Mouse (Mus musculus) neural tube, embryonic 11.5 days (tissue): Measurements from ENCODE around the gene Lrp1. TPM values are rescaled to one million over a fixed set of nuclear protein-coding genes. Genes with fewer than 3 reads are reported as not detected.

Experiments
- ATAC-seq: fragments of 200-750 bp; cut with Nextera tagmentation; 2 replicates; pipeline ENCODE4 v1.8.0; 2017; ENCODE audit warnings: moderate number of reproducible peaks, mild to moderate bottlenecking, moderate TSS enrichment, moderate library complexity; ENCODE audit not compliant: insufficient read depth, low FRiP score, low TSS enrichment
- DNase-seq: peaks from one replicate; pipeline ENCODE4 v3.0.0-alpha.2; 2015; ENCODE audit warnings: low spot score
- H3K27ac ChIP-seq: fragments of 300-500 bp; sonication (generic); 2 replicates; pipeline ENCODE4 v1.5.1; 2014; ENCODE audit warnings: low read depth, mild to moderate bottlenecking, low read length
- H3K27me3 ChIP-seq: fragments of 300-500 bp; sonication (generic); 2 replicates; pipeline ENCODE4 v1.6.1; 2014; ENCODE audit warnings: mild to moderate bottlenecking, low read length, mixed read lengths; ENCODE audit not compliant: control insufficient read depth, insufficient read depth
- H3K36me3 ChIP-seq: fragments of 300-500 bp; sonication (generic); 2 replicates; pipeline ENCODE4 v1.6.1; 2014; ENCODE audit warnings: mild to moderate bottlenecking, low read length, moderate library complexity, mixed read lengths; ENCODE audit not compliant: control insufficient read depth, insufficient read depth
- H3K4me1 ChIP-seq: fragments of 300-500 bp; sonication (generic); 2 replicates; pipeline ENCODE4 v1.6.1; 2014; ENCODE audit warnings: low read length, mixed read lengths; ENCODE audit not compliant: control insufficient read depth, insufficient read depth
- H3K4me2 ChIP-seq: fragments of 300-500 bp; sonication (generic); 2 replicates; pipeline ENCODE4 v1.6.1; 2014; ENCODE audit warnings: low read depth, mild to moderate bottlenecking, moderate library complexity
- H3K4me3 ChIP-seq: fragments of 300-500 bp; sonication (generic); 2 replicates; pipeline ENCODE4 v1.5.1; 2014; ENCODE audit warnings: low read depth, low read length
- H3K9ac ChIP-seq: fragments of 300-500 bp; sonication (generic); 2 replicates; pipeline ENCODE4 v1.6.1; 2014; ENCODE audit warnings: mild to moderate bottlenecking, low read length
- H3K9me3 ChIP-seq: fragments of 300-500 bp; sonication (generic); 2 replicates; pipeline ENCODE4 v1.6.1; 2016; ENCODE audit warnings: low read length; ENCODE audit not compliant: control insufficient read depth
- WGBS: fragments of 180-500 bp; shearing (Covaris S2); extraction: QIAGEN DNeasy Blood & Tissue Kit; methylation state at CpG from one replicate; pipeline ENCODE4 v1.1.7; 2014; 5-methylcytosine and 5-hydroxymethylcytosine counted together
- polyA plus RNA-seq: library from polyadenylated mRNA; unstranded; fragments of >200 nt; fragmentation: Nextera tagmentation; extraction: Ambion mirVana; gene quantifications from 2 replicates; pipeline ENCODE4 v1.2.1, GENCODE M21; 2014

The Lrp1 gene
- polyA plus RNA-seq, 1 experiment from 2014 or later, result 68.2 TPM

GRCm38 (mm10) chr10:127521611-127522080 lies 99.3 kb downstream of the Lrp1 start:
- 13% methylated on average over 12 of the region's 12 CpGs for WGBS
- Histone ChIP-seq H3K9ac (peak overlapping the region; percentile 60), H3K4me3 (peak overlapping the region; percentile 53), H3K4me2 (peak overlapping the region; percentile 79), H3K4me1 (peaks cover 30% of the 10 kb centered on the region), H3K9me3 (no peaks in the 10 kb centered on the region), H3K27me3 (peaks cover 30% of the 10 kb centered on the region), H3K27ac (no peak overlapping the region), H3K36me3 (peaks cover 2% of the 10 kb centered on the region; the same call in 1 of the 2 replicates)
- DNase-seq (no peak), ATAC-seq (no peak)

DNA sequence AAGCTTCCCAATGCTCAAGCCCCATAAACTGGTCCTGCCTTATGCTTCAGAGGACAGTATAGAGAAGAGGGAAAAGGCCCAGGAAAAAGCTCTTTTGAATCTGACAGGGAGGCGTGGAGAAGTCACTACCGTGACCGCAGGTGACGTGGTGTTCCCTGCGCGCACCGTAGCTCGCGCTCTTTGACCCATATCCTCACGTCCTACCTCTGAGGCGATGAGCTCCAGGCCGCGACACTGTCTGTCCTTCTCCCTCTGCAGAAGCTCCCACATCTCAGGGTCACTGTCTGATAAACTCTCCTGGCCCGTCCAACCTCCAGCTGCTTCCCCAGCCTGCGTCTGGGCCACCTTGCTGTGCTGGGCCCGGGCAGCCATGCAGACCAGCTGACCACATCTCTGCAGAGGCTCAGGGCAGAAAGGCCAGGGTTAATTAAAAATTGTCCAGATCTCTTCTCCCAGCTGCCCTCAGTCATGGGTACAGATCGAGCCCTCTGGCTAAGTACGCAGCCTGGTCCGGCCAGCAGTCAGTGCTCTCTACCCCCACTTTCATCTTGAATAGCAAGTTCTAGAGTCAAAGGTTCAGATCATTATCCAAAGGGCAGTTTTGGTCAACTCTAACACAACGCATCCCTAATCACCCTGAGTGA lies 100.1 kb downstream of the Lrp1 start:
- H3K4me1 ChIP-seq, result peaks cover 31% of the 10 kb centered on the region
- no peak overlapping the region for H3K4me2 ChIP-seq
- peaks cover 2% of the 10 kb centered on the region; the same call in 1 of the 2 replicates for H3K36me3 ChIP-seq
- H3K27ac ChIP-seq, result no peak overlapping the region
- WGBS, result 85% methylated on average over 20 of the region's 20 CpGs
- DNase-seq (peak; percentile 11), ATAC-seq (no peak)
- no peaks in the 10 kb centered on the region for H3K9me3 ChIP-seq
- no peak overlapping the region for H3K4me3 ChIP-seq
- no peak overlapping the region for H3K9ac ChIP-seq
- peaks cover 22% of the 10 kb centered on the region for H3K27me3 ChIP-seq

GRCm38 (mm10) chr10:127519903-127520713 lies 100.8 kb downstream of the Lrp1 start:
- H3K4me2 ChIP-seq, result no peak overlapping the region
- peaks cover 17% of the 10 kb centered on the region for H3K27me3 ChIP-seq
- no peak overlapping the region for H3K27ac ChIP-seq
- no peak for DNase-seq
- WGBS, result 94% methylated on average over 37 of the region's 37 CpGs
- peaks cover 2% of the 10 kb centered on the region; the same call in 1 of the 2 replicates for H3K36me3 ChIP-seq
- H3K4me3 ChIP-seq, result no peak overlapping the region
- H3K9ac ChIP-seq, result no peak overlapping the region; the same call in 1 of the 2 replicates
- no peaks in the 10 kb centered on the region for H3K9me3 ChIP-seq
- ATAC-seq, result no peak
- H3K4me1 ChIP-seq, result peaks cover 35% of the 10 kb centered on the region

- no peak for ATAC-seq
- DNase-seq, result no peak
- Histone ChIP-seq H3K9ac (no peak overlapping the region), H3K27me3 (peaks cover 16% of the 10 kb centered on the region), H3K4me2 (no peak overlapping the region), H3K9me3 (no peaks in the 10 kb centered on the region), H3K4me3 (no peak overlapping the region), H3K36me3 (peaks cover 2% of the 10 kb centered on the region; the same call in 1 of the 2 replicates), H3K4me1 (peaks cover 33% of the 10 kb centered on the region), H3K27ac (no peak overlapping the region)
- WGBS, result 97% methylated on average over 26 of the region's 26 CpGs
Measured at GRCm38 (mm10) chr10:127519041-127519701, 101.8 kb downstream of the Lrp1 start.

DNA sequence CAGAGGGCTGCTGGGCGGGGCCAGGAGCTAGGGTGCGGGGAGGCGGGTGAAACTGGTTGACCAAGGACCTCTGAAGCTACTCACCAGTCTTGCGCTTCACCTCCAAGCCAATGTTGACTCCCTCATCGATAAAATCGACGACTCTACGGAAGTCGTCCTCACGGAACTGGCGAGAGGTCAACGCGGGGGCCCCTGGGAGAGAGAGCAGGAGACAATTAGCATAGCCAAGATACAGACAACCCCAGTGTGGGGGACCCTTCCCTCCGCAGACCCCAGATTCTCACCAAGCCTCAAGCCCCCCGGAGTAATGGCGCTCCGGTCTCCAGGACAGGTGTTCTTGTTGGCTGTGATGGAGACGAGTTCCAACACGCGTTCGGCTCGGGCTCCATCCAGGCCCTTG lies 103.0 kb downstream of the Lrp1 start:
- H3K27me3 ChIP-seq, result peaks cover 19% of the 10 kb centered on the region
- 92% methylated on average over 22 of the region's 22 CpGs for WGBS
- DNase-seq, result no peak

DNA sequence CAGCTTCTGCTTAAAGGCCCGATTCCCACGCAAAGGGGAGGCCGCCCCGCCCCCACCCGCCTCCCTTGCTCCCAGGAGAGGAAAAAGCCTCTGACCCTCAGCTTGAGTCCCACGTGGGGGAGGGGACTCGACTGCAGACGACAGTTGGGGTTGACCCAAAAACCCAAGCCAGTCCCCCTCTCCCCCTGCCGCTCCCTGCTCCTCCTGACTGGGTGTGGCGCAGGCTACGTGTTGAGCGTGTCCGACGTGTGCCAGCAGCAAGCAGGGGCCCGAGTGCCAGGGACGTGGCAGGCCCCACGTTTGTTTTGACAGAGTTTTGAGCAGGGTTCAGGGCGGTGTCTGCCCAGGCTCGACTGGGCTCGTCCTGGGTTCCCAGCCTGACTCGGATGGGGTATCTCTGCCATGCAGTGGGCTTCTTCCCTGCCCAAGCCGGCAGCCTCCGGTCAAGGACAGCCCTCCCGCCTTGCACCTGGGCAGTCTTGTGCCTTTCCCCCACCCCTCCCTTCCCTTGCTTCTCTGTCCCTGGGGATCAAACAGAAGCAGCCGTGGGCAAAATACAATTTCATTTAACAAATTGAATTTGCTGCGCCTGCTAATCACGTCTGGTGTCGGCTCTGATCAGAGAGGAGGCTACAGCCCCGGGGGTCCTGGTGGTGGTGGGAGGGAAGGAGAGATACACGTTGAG lies 104.2 kb downstream of the Lrp1 start:
- no peak for ATAC-seq
- Histone ChIP-seq H3K9me3 (no peaks in the 10 kb centered on the region), H3K4me1 (peaks cover 49% of the 10 kb centered on the region), H3K36me3 (peaks cover 2% of the 10 kb centered on the region; the same call in 1 of the 2 replicates), H3K27ac (no peak overlapping the region), H3K9ac (peak overlapping the region; percentile 2), H3K27me3 (peaks cover 24% of the 10 kb centered on the region), H3K4me3 (no peak overlapping the region), H3K4me2 (peak overlapping the region; percentile 26)
- peak; percentile 67 for DNase-seq
- 4% methylated on average over 30 of the region's 30 CpGs for WGBS

More for the DNA sequence above, 103.0 kb downstream of the Lrp1 start:
- peaks cover 2% of the 10 kb centered on the region; the same call in 1 of the 2 replicates for H3K36me3 ChIP-seq
- no peaks in the 10 kb centered on the region for H3K9me3 ChIP-seq
- no peak overlapping the region for H3K27ac ChIP-seq
- H3K4me1 ChIP-seq, result peaks cover 45% of the 10 kb centered on the region
- no peak overlapping the region for H3K4me3 ChIP-seq
- no peak for ATAC-seq
- H3K4me2 ChIP-seq, result no peak overlapping the region
- no peak overlapping the region for H3K9ac ChIP-seq

DNA sequence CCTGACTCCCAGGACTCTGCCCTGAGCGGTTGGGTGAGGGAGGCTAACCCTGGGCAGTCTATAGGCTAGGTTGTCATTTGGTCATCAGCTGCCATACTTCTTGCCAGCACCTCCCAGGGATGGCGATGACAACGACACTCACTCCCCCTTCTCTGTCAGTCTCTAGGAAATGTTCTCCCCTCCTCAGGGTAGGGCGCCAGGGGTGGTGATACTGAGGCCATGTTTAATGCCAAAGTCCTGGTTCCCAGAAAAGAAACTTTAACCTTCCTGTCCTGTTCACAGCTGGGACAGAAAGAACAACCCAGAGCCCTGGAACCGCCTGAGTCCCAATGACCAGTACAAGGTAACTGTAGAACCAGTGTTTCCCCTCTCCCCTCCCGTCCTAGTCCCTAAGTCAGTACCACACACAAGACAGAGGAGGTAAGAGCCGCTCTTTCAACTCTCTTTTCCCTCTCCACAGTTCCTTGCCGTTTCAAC lies 104.9 kb downstream of the Lrp1 start:
- H3K4me2 ChIP-seq, result peak overlapping the region; percentile 26
- H3K36me3 ChIP-seq, result peaks cover 2% of the 10 kb centered on the region; the same call in 1 of the 2 replicates
- H3K27ac ChIP-seq, result no peak overlapping the region
- no peak overlapping the region for H3K4me3 ChIP-seq
- peaks cover 30% of the 10 kb centered on the region for H3K27me3 ChIP-seq
- no peaks in the 10 kb centered on the region for H3K9me3 ChIP-seq
- H3K9ac ChIP-seq, result peak overlapping the region; percentile 2; the same call in 1 of the 2 replicates
- ATAC-seq (no peak), DNase-seq (peak; percentile 14)
- peaks cover 49% of the 10 kb centered on the region for H3K4me1 ChIP-seq
- 13% methylated on average over 8 of the region's 8 CpGs for WGBS
